Mouse (Mus musculus) olfactory bulb, adult 2 months (tissue): Measurements from ENCODE around the gene Tcf7l2.

ENCODE experiments used
- CTCF ChIP-seq: fragments of 200-500 bp; IDR thresholded peaks from 2 replicates; pipeline ENCODE4 v1.5.1; 2012; ENCODE audit warnings: low read depth, mild to moderate bottlenecking, low read length, moderate library complexity; ENCODE audit not compliant: insufficient read depth
- POLR2A ChIP-seq: fragments of 200-500 bp; IDR thresholded peaks from 2 replicates; pipeline ENCODE4 v1.6.1; 2012; ENCODE audit warnings: mild to moderate bottlenecking, low read depth, low read length, moderate library complexity; ENCODE audit not compliant: insufficient read depth

DNA sequence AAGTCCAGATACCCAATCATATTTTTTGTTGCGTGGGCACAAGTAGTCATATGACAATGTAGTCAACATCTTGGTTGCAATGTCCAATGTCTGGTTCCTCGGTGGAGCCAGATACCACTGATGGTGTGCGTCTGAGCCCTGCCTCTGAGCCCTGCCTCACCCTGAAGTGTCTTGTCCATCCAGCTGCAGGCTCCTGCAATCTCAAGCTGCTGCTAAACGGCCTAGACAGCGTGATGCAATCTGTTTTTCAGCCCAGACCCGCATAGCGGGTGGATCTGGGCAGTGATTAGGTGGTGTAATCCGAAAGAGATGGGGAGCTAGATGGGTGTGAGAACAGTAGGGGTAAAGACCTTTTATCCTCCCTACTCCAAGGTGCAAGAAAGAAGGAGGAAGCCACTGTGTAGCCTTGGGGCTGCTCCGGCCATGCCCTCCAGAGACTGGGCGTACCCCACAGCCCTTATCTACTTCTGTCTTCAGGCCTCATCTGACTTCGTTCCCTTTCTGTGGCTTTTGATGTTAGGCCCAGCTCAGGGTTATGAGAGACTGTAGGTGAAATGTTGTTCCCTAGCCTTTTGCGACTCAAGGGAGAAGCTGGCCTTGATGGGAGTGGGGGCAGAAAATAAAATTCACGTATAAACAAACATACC lies 86.1 kb downstream of the Tcf7l2 start:
- no peak for TF ChIP-seq POLR2A
- no peak for TF ChIP-seq CTCF
